Mouse (Mus musculus): ENCODE data around the gene Srrt. TPM values are rescaled to one million over a fixed set of nuclear protein-coding genes. Genes with fewer than 3 reads are reported as not detected.
"Not testable (repeated sequence)": the region's sequence is repeated elsewhere in the genome, so short reads cannot be mapped to it uniquely, and the experiment has no call there.

The Srrt gene
- total RNA-seq, 2 experiments from 2014 or later, result 91.0 to 91.9 TPM

GRCm38 (mm10) chr5:137285045-137285444, 22.4 kb downstream of the Srrt start:
- peak in 1 of 2 experiments; percentile 74 for DNase-seq
- intact Hi-C loops (cut with DNase I), result no loop called here

GRCm38 (mm10) chr5:137284411-137284810, 23.1 kb downstream of the Srrt start:
- intact Hi-C loops (cut with DNase I), result not testable (repeated sequence)

GRCm38 (mm10) chr5:137277360-137278342, 29.8 kb downstream of the Srrt start:
- no peak for DNase-seq
- intact Hi-C loops (cut with DNase I), result no loop called here

More at GRCm38 (mm10) chr5:137284411-137284810, 23.1 kb downstream of the Srrt start:
- DNase-seq, result not testable (repeated sequence)

DNA sequence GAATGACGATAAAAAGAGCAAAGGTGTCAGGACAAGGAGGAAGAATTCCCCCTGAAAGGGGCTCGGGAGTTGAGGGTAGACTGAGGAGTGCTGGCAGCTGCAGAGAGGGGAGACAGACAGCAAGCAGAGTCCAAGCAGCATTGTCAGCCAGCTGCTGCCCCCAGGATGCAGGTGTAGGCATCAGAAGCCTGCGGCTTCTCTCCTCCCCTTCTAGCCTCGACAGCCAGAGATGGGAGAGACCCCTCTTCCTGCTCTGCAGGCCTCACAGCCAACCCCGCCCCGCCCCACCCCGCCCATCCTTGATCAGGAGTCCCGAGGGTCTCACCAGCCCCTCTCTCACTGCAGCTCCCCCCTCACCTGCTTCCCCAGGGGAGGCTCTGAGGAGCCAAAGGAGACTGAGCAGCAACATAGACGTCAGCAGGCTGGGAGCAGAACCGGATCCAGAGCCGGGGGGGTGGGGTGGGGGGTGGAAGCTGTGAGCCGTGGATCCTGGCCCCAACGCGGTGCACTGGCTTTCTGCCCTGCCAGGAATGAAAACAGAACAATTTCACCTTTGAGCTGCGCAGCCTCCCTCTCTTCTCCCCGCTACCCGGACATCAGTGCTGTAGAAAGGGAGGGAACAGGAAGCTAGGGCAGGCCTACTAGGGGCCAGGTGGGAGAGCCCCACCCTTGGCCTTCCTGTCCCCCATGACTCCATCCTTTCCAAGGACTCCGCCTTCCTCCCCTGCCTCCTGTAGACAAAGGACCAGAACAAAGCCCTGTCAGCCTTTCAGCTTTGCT, 39.2 kb downstream of the Srrt start:
- peak in 1 of 2 experiments; percentile 32 for DNase-seq
- intact Hi-C loops (cut with DNase I), result no loop called here

GRCm38 (mm10) chr5:137264787-137265186, 42.7 kb downstream of the Srrt start:
- no peak for DNase-seq
- intact Hi-C loops (cut with DNase I), result no loop called here

DNA sequence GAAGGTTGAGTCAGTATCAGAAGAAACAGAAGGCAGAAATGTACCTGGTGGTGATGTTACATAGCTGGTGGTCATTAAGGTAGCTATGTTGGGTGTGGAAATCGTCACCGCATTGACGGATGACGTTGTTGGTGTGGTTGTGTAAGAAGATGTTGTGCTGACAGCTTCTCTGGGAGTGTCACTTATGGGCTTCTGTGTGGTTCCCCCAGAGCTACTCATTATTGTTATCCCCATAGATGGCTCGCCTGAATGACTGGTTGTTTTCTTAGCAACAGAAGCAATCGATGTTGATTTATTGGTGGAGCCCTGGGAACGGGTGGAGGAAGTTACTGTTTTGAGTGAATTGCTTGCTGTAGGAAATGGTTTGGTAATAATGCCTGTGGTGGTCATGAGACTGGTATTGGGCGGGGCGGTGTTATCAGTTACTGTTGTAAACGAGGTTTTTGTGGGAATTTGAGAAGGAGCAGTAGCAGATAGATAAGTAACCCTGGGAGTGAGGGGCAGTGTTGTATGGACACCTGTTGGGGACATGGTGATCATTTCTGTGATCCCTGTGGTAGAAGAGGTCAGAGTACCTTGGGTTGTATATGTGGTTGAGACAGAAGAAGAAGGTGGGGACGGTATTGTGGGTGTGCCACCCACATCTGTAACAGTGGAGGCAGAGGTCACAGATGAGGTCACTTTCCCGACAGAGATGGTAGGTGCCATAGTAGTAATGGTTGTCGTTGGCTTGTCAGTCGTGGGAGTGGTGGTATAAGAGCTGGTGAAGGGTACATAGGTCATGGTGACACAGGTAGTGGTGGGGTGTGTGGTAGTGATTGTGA, 43.4 kb downstream of the Srrt start:
- intact Hi-C loops (cut with DNase I), result no loop called here
- DNase-seq, result no peak

Small RNA genes within 50 kb of the gene (microRNA-seq; reads per million reads assigned to microRNA genes)
- gene Mir7036 (0.70 to 0.95 reads per million in 2 experiments), gene Mir8116 (0 reads per million in 2 experiments)

Other genes starting within 250 kb of the Srrt start
- 10 to 100 TPM; 11.0 to 19.3 TPM for gene Serpine1, start 235.4 kb downstream of the Srrt start, total RNA-seq (2021)
- gene Trim56, start 191.5 kb downstream of the Srrt start, total RNA-seq (2021), result 10 to 100 TPM; 21.2 to 21.6 TPM
- gene Muc3, start 158.4 kb downstream of the Srrt start, total RNA-seq (2021), result not detected
- gene Muc3a, start 95.3 kb downstream of the Srrt start, total RNA-seq (2021), result under 1 TPM; 0.41 to 0.45 TPM
- gene Ache, start 20.2 kb downstream of the Srrt start, total RNA-seq (2021), result 1 to 10 TPM; 4.6 to 4.8 TPM
- gene Ufsp1, start 13.0 kb downstream of the Srrt start, total RNA-seq (2021), result 1 to 10 TPM; 8.8 to 10.0 TPM
- gene Trip6, start 6.7 kb upstream of the Srrt start, total RNA-seq (2021), result 10 to 100 TPM; 22.5 to 23.3 TPM
- 1 to 10 TPM; 4.4 to 5.4 TPM for gene Slc12a9, start 25.9 kb upstream of the Srrt start, total RNA-seq (2021)
- 100 to 1,000 TPM; 103 to 111 TPM for gene Ephb4, start 42.4 kb upstream of the Srrt start, total RNA-seq (2021)
- gene Zan, start 169.4 kb upstream of the Srrt start, total RNA-seq (2021), result under 1 TPM in 1 of 2 experiments, not detected in 1; 0.10 TPM
- gene Pop7, start 194.8 kb upstream of the Srrt start, total RNA-seq (2021), result 10 to 100 TPM; 16.6 to 19.2 TPM
- 10 to 100 TPM; 29.6 to 33.8 TPM for gene Gigyf1, start 210.9 kb upstream of the Srrt start, total RNA-seq (2021)
- not detected for gene Epo, start 225.6 kb upstream of the Srrt start, total RNA-seq (2021)
- gene Gnb2, start 225.8 kb upstream of the Srrt start, total RNA-seq (2021), result 100 to 1,000 TPM; 481 to 484 TPM
- not detected for gene Actl6b, start 245.8 kb upstream of the Srrt start, total RNA-seq (2021)